Mouse (Mus musculus) MEL (cell line): ENCODE measurements around the gene Ntn1.

Experiments used
- CHD1 ChIP-seq: IDR thresholded peaks from 2 replicates; pipeline ENCODE4 v1.6.1; 2012; ENCODE audit warnings: low read depth, mild to moderate bottlenecking, inconsistent platforms, low read length, improper control_type of control experiment
- CTCF ChIP-seq, 3 experiments: IDR thresholded peaks in 2 of 3; conservative IDR thresholded peaks in 1 of 3; 2 replicates each; pipeline ENCODE4 v1.5.1; 2011 to 2012; ENCODE audit warnings: low read length in 3 of 3, low read depth in 2 of 3, mild to moderate bottlenecking in 2 of 3, improper control_type of control experiment in 1 of 3, inconsistent platforms in 1 of 3, mixed read lengths in 1 of 3, moderate library complexity in 1 of 3; ENCODE audit not compliant: control insufficient read depth in 1 of 3, insufficient read depth in 1 of 3, poor library complexity in 1 of 3, severe bottlenecking in 1 of 3
- GATA1 ChIP-seq: IDR thresholded peaks from 2 replicates; pipeline ENCODE4 v1.6.1; 2011; ENCODE audit warnings: low read depth, low read length, improper control_type of control experiment
- KAT2A ChIP-seq: conservative IDR thresholded peaks from 2 replicates; pipeline ENCODE4 v1.6.1; 2012; ENCODE audit warnings: low read depth, low read length, improper control_type of control experiment, inconsistent platforms
- MEF2A ChIP-seq: IDR thresholded peaks from 2 replicates; pipeline ENCODE4 v1.6.1; 2014; ENCODE audit warnings: low read depth, mild to moderate bottlenecking, inconsistent platforms, low read length, improper control_type of control experiment; ENCODE audit not compliant: poor library complexity, insufficient replicate concordance, severe bottlenecking; ENCODE audit errors: extremely low read depth
- POLR2A ChIP-seq, 2 experiments: IDR thresholded peaks; 2 replicates each; pipeline ENCODE4 v1.6.1; 2011 to 2012; ENCODE audit warnings: low read length in 2 of 2, mild to moderate bottlenecking in 2 of 2, control low read depth in 1 of 2, improper control_type of control experiment in 1 of 2, low read depth in 1 of 2, moderate library complexity in 1 of 2; ENCODE audit not compliant: control insufficient read depth in 1 of 2, insufficient read depth in 1 of 2, poor library complexity in 1 of 2
- RAD21 ChIP-seq: IDR thresholded peaks from 2 replicates; pipeline ENCODE4 v1.6.1; 2011; ENCODE audit warnings: mild to moderate bottlenecking, low read depth, low read length, improper control_type of control experiment
- TCF12 ChIP-seq: IDR thresholded peaks from 2 replicates; pipeline ENCODE4 v1.6.1; 2014; ENCODE audit warnings: low read depth, mild to moderate bottlenecking, inconsistent platforms, low read length, improper control_type of control experiment, moderate library complexity

DNA sequence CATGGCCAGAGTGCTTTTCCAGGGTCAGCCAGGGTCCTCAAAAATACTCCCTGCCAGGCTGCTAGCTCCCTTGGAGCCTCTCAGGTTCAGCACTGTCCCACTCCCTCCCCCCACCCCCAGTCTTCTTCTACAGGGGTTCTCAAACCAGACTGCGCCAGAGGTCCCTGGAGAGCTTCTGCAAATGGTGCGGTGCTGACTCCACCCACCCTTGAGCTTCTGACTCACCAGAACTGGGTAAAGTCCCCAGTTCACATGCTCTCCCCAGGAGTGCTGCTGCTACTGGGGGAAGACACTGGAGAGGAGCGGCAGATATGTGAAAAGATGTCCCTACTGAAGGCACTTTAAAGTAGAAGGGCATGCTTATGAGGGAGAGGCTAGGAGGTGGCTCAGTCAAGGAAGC lies 186.7 kb downstream of the Ntn1 start:
- TF ChIP-seq RAD21 (no peak), CTCF (IDR thresholded peaks at IDR 0.05 in 2 of 3, conservative IDR thresholded peaks at IDR 0.05 in 1 of 3; ENCODE audit: control insufficient read depth in 1 of 3, insufficient read depth in 1 of 3, low read depth in 2 of 3, low read length in 3 of 3, poor library complexity in 1 of 3, severe bottlenecking in 1 of 3) (no peak), CHD1 (no peak), POLR2A (IDR thresholded peaks at IDR 0.05; ENCODE audit: control insufficient read depth in 1 of 2, insufficient read depth in 1 of 2, low read depth in 1 of 2, low read length in 2 of 2, poor library complexity in 1 of 2) (no peak), GATA1 (no peak), MEF2A (no peak), TCF12 (no peak), KAT2A (no peak)
